Mouse (Mus musculus) gastrocnemius, adult 18-20 months (tissue): Measurements from ENCODE around the gene Pla2g5. TPM values are rescaled to one million over a fixed set of nuclear protein-coding genes. Genes with fewer than 3 reads are reported as not detected.
"Not testable (repeated sequence)": the region's sequence is repeated elsewhere in the genome, so short reads cannot be mapped to it uniquely, and the experiment has no call there.

Source experiments
- DNase-seq: peaks from one replicate; pipeline ENCODE4 v3.0.0; 2021; ENCODE audit warnings: low spot score
- total RNA-seq, 2 experiments: library from RNA; stranded (reverse); gene quantifications; 2 replicates each; pipeline ENCODE4 v1.2.3; 2021

The Pla2g5 gene
- total RNA-seq, 2 experiments from 2014 or later, result 1.6 to 5.4 TPM

DNA sequence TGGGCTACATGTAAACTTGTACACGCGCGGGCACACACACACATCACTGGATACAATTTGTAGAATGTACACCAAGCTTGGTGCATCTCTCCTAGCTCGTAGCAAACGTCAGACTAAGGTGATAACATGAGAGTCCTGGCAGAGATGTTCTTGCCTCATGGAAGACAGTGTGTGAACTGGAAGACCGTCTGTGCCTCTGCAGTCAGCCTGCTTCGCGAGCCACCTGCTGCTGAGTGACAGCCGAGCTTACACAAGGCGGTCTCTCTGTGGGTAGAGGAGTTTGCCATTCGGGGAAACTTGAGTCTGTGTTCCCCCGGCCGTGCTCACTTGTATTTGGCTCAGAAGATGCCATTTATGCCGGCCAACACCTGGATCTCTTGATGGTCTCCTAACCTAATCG is 4.8 kb downstream of the Pla2g5 start:
- DNase-seq, result no peak

DNA sequence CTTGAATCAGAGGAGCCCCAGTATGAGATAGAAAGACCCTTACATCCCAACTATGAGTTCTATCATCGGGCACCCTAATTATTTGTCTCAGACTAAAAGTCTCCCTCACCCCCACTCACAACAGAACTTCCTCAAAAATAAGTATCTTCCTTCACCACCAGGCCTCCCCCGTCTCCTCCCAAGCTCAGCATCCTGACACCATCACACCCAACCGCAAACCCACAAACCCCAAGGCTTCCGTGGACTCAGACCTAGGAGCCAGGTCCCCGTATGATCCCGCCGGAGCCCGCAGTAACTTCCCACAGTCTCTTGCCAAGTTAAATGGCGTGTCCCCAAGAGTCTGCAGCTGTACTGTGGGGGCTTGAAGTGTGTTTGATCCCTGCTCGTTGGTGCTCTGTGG is 5.7 kb downstream of the Pla2g5 start:
- no peak for DNase-seq

DNA sequence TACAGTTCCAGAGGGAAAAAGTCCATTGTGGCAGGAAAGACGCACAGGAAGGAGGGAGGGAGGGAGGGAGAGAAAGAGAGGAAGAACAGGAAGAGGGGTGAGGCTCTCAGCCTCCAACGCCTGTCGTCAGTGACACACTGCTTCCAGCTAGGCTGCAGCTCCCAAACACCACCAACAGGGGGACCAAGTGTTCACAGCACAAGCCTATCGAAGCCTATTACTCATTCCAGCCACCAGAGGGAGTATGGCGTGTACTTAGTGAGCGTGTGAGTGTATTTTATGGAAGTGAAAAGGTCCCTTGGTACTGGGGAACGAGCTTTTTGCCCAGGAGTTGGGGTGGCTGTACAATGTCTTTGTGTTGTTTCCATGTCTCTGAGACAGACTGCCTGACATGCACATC is 6.8 kb downstream of the Pla2g5 start:
- DNase-seq, result peak; percentile 46

DNA sequence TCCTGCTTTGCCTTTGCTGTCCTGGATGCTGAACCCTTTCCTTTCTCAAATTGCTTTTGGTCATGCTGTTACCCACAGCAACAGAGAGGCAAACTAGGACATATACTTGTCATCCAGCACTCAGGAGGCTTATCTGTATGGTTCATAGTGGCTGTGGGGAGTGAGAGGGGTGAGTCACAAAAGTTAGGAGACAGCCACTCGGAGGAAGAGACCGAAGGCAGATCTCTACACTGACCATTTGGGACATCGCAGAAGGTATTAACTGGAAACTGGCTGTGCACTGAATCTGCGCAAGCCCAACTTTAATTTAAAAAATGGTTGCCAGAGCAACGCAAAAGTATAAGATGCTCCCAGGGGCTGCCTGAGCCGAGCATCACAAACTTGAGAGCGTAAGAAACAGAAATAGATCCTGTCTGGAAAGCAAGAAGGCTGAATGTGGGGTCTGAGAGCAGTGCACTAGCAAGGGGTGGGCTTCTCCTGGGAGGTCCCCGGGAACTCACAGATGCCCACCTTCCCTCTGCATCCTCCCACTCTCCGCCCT is 8.1 kb downstream of the Pla2g5 start:
- no peak for DNase-seq

DNA sequence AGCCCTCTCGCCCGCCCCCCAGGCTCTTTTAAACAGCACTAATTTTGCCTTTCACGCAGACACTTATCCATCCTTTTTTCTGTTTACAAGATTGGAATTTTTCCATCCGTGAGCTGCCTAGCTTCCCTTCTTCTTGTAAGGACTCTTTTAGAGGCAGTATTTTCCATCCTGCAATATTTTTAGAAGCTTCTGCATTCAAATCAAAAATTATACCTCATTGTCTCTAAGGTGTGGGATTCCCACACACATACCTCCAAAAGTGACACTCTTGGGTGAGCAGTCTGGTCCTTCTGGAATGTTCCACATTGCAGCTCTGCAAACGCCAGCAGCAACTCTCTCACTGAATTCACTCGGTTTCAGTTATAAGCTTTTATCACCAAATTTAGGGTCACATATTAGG is 10.3 kb downstream of the Pla2g5 start:
- DNase-seq, result no peak

DNA sequence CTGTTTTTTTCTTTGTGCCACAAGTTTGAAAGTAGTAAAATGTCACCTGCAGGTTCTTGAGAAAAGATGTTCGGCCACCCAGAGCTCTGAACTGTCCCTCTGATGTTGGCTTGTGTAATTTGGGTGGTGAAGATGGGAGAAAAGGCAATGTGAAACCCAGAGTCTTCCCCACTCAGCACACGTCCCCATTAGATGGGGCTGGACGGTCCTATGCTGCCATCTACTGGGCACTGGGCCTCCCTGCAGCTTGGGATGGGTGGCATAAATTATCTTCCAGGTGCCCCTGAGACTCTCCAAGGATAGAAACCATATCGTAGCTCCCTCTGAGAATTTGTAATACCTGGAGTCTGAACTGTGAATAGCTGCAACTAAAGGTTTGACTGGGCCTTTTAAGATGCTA is 11.8 kb downstream of the Pla2g5 start:
- peak; percentile 61 for DNase-seq

DNA sequence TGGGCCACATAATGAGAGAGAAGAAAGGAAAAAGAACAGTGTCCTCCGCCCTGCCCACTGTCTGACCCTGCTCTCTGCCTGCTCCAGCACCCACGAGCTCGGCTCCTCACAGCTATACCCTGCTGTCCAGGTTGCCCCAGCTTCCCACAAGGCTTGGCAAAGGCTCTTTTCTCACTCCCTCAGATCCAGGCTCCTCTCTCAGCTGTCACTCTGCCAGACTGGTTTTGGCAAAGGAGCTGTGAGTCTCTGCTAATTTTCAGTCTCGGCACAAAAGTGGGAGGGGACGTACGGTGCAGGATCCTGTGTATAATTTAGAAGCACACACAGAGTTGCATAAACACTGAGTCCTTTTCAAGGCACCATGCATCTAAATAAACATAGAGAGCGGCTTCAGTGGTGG is 21.9 kb downstream of the Pla2g5 start:
- no peak for DNase-seq

DNA sequence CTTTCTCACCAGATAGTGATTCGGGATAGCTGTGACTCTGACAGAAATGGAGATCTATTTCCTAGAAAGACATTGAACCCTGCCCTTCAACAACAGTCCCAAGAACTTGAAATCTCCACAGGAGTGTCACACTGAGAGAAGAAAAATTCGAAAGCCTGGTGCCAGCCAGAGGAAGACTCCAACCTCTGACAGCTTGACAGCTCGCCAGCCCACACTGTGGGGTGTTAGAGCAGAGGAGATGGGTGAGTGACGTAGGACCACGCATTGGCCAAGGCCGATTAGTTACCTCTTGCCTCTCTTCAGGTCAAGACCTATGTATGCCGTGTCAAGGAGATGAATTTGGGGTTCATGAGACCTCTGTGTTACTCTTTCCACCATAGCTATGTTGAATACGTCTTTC is 22.6 kb downstream of the Pla2g5 start:
- DNase-seq, result no peak

DNA sequence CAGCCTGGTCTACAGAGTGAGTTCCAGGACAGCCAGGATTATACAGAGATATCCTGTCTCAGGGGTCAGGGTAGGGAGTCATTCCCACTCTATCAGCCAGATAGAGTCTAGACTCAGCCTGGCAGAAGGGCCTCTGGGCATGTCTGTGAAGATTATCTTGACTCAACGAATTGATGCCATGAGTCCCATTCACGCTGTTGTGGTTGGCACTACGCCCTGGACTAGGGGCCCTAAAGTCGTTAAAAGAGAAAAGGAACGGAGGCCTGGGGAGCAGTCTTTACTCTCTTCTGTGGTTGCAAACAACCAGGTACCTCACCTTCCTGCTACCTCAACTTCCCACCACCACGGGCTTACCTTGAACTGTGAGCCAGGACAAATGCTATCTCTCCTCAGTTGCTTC is 23.5 kb downstream of the Pla2g5 start:
- no peak for DNase-seq

DNA sequence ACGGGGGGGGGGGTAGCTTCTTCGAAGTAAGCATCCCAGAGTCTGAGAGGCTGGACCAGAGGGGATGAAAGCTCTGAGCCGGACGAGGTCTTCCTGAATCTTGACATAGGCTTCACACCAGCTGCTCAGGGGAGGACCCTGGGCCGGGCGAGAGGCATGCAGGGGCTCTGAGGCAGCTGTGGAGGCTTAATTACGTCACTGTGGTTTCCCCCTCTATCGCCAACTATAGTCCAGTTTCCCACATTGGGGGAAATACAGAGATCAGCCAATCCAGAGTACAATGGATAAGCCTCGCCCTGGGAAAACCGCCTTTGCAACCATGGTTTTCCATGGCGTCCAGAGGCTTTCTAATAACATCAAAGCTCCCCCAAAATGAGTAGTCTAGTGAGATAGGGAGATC is 36.1 kb downstream of the Pla2g5 start:
- DNase-seq, result no peak

DNA sequence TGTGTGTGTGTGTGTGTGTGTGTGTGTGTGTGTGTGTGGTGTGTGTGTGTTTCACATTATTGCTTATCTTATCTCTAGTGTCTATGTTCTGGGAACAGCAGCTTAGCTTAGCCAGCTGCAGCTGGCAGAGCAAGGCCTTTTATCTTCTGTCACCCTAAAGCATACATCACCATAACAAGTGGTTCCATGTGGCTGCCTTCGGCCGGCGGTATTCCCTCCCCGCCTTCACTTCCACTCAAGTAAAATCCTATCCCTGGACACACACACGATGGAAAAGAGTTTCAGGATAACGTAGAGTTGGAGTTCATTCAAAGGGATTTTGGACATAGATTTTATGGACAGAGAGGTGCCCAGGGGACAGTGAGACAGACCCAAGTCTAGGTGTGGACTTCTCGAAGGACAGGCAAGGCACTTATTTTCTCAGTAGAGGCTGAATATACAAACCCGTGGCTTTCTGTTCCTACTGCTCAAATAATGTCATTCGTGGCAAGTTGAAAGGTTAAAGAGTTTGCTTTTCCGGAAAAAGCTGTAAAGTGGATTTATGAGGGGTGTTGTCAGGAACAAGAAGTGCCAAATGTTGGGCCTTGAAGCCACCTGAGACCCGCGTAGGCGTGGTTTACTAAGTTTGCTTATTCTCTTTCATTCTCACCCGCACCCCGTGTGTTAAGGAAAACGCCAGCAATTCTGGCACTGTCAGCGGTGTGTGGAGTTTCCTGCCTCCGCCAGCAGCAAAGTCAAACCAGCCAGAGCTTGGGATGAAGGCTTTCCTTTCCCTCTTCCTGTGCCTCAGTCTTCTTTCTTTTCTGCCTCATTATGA is 37.3 kb downstream of the Pla2g5 start:
- peak; percentile 14 for DNase-seq

DNA sequence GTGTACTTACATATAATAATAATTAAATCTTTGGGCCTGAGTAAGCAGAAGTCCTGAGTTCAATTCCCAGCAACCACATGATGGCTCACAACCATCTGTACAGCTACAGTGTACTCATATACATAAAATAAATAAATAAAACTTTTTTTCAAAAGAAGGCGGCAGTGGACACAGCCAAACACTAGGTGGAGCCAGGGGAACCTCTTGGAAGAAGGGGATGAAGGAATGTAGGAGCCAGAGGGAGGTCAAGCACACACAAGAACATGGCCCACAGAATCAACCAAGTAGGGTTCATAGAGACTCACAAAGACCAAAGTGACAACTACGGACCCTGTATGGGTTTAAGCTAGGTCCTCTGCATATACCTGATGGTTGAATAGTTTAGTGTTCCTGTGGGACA is 38.6 kb downstream of the Pla2g5 start:
- no peak for DNase-seq

DNA sequence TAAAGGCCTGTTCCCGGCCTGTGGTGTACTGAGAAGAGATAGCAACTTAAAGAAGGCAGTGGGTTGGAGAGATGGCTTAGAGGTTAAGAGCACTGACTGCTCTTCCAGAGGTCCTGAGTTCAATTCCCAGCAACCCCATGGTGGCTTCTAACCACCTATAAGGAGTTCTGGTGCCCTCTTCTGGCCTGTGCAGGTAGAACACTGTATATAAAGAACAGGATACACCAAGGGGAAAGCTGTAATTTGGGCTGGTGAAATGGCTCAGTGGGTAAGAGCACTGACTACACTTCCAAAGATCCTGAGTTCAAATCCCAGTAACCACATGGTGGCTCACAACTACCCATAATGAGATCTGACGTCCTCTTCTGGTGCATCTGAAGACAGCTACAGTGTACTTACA is 39.1 kb downstream of the Pla2g5 start:
- DNase-seq, result not testable (repeated sequence)

DNA sequence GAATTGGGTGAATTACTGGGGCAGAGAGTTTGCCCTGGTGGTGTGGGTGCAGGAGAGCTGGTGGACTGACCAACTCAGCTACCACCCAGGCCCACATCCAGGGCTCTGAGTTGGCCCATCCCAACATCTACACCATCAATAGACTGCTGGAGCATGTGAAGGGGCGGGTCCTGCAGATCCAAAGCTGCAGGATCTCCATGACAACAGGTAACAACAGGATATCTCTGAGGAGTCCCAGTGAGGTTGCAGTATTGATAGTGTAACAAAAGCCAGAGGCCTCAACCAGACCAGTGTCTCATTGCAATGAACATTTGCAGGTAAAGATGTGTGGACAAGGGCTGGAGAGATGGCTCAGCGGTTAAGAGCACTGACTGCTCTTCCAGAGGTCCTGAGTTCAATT is 42.2 kb downstream of the Pla2g5 start:
- no peak for DNase-seq

DNA sequence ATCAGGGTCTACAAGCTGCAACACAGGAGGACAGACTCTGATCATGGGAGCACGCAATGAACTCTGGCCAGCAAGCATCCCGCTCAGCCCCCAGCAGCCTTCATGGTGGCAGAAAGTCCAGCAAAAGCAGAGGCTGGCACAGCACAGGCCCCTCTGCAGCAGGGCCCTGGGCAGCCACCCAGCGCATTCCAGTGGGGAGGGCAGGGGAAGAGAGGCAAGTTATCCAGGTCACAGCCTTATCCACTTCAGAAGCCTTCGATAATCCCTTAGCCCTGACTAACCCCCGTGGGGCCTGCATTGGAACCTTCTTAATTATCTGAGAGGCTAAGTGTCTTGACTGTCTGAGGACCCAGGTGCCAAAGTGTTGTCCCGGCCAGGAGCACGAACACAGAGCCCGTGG is 44.2 kb downstream of the Pla2g5 start:
- peak; percentile 37 for DNase-seq

DNA sequence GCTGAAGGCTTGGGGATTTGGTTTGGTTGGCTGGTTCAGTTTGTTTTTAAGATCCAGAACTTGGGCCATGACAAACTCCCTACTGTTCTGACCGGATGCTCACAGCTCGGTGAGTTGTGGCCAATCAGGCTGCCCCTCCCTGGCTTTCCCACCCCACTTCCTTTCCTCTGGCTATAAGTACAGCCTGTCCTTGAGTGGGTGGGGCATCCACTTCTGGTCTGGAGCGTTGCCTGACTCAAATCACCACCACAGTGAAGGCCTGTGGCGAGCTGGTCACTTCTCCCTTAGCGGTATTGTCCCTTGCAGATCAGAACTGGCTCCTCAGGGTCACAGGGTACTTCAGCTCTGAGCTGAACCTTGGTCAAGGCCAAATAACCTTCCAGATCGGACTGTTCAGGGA is 45.5 kb downstream of the Pla2g5 start:
- DNase-seq, result no peak

DNA sequence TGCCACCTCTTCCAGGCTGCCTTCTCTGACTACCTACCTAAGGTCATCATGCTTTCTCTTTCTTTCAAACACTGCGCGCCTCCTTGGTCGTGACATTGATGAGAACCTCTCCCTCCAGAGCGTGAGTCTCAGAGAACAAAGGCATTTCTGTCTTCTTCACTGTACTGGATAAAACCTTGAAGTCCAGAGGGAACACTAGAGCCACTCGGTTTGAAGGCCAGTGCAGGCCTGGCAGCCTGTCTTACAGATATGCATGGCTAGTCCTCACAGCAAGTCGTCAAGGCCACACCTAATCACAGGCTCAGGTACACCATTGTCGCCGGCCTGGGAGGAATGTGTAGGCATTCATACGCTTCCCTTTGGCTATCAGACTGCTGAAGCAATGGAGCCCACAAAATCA is 47.1 kb downstream of the Pla2g5 start:
- DNase-seq, result no peak

DNA sequence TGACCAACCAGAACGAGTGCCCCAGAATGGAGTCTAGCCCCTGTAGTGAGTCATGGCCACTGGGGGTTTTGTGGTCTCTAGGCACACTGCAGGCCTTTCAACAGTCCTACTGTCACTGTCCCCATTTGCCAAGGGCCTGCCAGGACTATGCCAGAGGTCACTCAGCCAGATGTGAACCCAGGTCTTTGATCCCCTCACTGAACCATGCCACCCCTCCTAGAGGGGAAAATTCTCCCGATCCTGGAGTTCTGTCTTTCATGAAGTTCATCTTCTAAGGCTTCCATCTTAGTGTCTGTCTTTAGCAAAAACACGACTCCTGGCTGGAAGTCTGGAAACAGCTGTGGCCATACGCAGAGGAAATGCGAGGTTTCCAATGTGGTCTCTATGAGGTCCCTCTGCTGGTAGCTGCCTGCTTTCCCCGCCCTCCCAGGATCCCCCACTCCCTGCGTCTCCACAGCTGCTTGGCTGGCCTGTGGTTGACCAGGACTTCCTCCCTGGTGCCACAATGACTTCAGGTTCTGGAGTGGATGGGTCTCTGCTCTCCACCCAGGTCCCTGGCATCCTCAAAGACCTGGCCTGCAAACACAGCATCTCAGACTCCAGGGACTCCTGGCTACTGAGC is 56.3 kb downstream of the Pla2g5 start:
- no peak for DNase-seq

DNA sequence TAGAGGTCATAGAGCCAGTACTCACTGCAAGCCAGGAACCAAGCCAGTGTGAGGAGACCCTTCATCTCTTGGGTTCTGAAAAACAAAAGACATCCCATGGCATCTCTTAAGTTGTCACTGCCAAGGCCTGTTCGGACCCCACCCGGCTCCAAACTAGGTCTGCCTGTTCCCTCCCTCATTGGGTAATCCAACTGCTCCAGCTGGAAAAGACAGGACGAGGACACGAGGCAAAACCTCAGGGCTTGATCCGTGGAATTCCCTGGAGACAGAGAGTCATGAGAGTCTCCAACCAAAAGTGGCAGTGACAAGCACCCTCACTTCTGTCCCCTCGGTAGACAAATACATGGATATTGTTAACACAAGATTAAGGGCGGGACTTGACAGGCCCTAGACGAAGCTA is 57.1 kb downstream of the Pla2g5 start:
- DNase-seq, result no peak

DNA sequence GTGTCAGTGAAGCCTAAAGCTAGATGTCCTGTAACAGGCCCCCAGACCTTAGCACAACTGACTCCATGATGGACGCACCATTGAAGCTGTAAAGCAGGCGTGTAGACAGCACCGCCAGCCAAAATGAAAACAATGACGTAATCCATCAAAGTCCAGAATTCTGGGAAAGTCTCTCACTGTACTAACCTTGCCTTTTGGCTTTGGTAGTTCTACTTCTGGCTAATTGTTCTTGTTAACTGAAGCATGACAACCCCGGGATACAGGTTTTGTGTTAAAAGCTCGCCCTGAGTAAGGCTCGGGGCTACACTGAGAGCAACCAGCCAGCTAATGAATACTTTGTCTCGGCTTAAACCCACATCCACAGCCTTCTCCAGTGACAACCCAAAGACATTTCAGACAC is 58.0 kb downstream of the Pla2g5 start:
- no peak for DNase-seq

DNA sequence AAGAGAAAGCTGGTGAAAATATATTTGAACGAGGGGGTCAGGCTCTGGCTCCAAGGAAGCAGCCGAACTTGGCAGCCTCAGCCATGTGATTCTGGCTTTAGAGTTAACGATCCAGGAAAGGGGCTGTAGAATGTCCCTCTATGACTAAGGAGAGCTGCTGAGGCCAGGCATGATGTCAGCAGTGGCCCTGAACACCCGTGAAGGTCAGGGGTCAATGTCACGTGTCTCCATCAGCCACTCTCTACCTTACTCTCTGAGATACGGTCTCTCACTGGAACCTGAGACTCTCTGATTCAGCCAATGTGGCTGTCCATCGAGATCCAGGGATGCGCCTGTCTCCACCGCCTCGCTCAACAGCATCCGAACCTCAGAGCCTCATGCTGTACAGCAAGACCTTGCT is 60.4 kb downstream of the Pla2g5 start:
- no peak for DNase-seq

DNA sequence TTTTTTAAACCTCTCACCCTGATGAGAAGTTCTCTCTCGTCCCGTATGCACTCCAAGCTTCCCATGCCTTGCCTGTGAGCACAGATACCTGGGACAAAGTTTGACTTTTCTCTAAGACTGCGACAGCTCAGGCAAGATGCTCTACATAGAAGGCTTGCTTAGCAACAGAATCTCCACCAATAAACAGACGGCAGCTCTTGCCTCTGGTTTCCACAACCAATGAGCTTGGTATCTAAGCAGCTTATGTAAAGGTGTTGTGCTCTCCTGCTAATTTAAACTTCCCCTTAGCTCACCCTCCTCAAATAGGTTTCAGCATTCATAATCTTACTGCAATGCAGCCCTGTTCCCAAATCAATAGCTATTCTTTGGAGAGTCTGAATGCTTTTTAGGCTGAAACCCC is 61.7 kb downstream of the Pla2g5 start:
- DNase-seq, result no peak

DNA sequence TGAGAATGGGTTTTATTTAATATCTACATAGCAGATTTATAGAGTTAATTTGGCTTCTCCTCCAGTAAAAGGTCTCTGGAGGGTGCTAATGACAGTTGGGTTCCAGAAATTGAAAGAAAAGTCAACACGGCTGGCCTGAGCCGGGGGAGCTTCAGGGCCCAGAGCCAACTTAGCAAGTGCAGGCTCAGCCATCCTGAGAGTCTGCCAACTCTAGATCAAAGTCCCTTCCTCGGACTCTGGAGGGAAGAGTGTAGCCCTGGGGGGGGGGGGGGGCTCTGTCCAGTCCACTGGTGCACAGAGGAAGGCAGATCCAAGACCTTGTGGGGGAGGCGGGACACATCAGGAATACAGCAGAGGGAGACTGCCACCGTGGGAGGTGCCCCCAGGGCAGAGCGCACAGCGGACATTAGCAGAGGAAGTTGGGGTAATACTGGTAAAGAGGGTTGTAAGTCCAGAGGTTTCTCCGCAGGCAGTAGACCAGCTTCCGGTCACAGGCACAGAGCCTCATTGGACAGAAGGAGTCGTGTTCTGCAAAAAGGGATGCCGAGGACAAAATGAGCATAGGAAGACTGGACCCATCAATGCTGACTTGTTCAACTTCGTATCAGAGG is 63.0 kb downstream of the Pla2g5 start:
- DNase-seq, result no peak
